Mouse (Mus musculus): ENCODE data around the gene Ly9.
A peak's percentile ranks its signal among the peaks of the same experiment; 100 is the strongest.

Ly9 gene

DNA sequence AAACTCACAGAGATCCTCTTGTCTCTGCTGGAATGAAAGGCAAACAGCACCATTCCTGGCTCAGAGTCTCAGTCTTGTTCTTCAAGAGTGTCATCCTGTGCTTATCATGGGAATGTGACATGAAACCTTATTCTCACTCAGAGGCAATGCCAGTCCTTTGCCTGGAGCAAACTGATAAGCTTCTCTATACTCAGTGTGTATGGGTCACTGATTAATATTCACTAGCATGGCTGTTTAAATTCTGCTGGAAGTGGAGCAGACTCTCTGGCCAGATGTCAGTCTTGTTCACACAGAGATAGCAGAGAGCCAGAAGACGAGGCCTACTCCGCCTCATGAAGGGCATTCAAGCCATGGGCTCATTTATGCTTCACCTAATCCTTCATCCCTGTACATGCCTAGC lies 22.6 kb downstream of the Ly9 start:
- DNase-seq (ENCODE audit: low spot score in 2 of 2), result no peak

GRCm38 (mm10) chr1:171577168-171577567 lies 30.0 kb downstream of the Ly9 start:
- no peak for DNase-seq (ENCODE audit: low spot score in 2 of 2)

DNA sequence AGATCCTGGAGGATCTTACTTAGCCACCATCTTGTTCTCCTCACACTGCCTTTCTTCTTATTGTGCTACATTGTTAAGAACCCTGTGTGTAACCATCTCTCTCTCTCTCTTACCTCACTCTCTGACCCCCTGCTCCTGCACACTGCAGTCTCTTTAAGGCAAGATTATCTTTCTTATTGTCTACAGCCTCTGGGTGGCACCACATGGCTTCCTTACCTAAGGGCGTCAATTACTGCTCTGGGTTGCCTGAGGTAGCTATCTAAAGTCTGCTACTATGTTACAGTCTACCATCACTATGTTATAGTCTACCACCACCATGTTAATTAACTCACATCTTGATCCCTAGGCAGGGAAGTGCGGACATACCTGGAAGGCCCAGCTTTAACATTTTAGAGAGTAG lies 38.8 kb downstream of the Ly9 start:
- DNase-seq (ENCODE audit: low spot score in 2 of 2), result no peak

- peak in 1 of 2 experiments; percentile 27 for DNase-seq (ENCODE audit: low spot score in 2 of 2)
Measured at GRCm38 (mm10) chr1:171566777-171567176, 40.4 kb downstream of the Ly9 start.

GRCm38 (mm10) chr1:171565888-171566287 lies 41.3 kb downstream of the Ly9 start:
- no peak for DNase-seq (ENCODE audit: low spot score in 2 of 2)

GRCm38 (mm10) chr1:171564247-171564646 lies 43.0 kb downstream of the Ly9 start:
- DNase-seq (ENCODE audit: low spot score in 2 of 2), result no peak

GRCm38 (mm10) chr1:171563042-171563441 lies 44.2 kb downstream of the Ly9 start:
- DNase-seq (ENCODE audit: low spot score in 2 of 2), result no peak

- DNase-seq (ENCODE audit: low spot score in 2 of 2), result no peak
Measured at GRCm38 (mm10) chr1:171561639-171562225, 45.5 kb downstream of the Ly9 start.

DNA sequence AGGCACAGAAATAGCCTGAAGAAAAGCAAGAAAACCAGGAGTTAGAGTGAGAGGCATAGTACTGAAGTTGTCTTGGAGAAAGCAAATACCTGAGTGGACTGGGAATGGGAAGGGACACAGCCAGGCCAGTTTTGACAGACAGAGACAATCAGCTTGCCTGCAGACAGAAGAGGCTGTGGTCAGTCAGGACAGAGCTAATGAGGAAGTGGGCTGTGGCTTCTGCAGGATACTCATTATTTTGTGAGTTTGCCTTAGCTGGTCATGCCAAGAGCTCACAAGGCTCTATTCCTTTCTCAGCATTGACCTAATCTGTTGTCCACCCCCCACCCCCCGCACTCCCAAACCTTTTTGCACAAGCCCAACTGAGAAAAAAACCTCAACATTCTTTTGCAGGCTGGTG lies 46.0 kb downstream of the Ly9 start:
- no peak for DNase-seq (ENCODE audit: low spot score in 2 of 2)

DNA sequence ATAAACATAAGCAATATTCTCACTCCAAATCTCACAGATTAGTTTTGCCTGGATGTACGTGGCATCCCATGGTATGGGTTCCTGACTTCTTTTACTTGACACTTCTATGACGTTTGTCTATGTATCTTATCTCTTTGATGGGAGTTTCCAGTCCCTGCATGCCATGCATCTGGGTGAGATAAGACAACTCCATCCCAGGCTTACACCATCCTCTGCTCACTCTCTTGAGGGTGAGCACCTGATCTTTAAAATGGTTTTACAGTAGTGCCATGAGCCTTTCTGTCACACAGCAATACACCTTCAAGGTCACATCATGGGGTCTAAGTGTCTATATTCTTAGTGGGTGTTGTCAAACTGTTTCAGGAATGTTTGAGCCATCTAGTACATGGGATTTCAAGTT lies 46.9 kb downstream of the Ly9 start:
- DNase-seq (ENCODE audit: low spot score in 2 of 2), result no peak

DNA sequence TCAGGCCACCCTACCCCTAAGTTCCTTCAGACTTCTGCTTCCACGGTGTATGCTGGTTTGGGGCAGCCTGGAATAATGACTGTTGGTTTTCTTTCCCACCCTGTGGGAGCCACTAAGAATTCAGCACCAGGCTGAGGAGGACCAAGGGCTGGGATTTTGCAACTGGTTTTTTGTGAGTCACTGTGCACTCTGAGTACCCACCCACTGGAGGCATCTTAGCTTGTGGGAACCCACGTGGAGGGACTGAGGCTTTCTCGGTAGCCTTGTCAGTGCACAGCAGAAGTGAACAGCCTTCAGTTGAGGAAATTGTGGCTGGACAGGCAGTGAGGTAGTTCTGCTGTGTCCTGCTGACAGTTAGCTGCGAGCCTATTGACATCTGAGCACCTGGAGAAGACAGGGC lies 48.3 kb downstream of the Ly9 start, which contains the start of gene Cd244a:
Gene Cd244a (plus strand): TSS at position 296 of the 400 bp plus-strand sequence.
- DNase-seq (ENCODE audit: low spot score in 2 of 2), result no peak

DNA sequence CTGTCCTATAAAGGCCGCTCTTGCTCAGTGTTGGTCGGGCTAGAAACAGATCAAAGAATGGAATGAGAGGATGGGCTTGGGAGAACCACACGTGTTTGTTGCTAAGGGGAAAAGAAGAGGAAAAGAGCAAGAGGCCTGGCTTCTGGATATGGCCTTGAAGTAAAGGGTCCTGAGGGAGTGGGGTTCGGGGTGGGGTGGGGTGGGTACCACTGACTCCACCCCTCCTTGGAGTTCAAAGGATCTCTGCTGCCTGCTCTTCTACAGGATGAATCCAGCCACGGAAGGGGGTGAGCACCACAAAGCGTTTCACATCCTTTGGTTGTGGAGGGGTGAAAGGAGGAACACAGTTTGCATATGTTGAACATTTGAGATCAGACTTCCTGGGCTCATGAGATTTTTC lies 48.8 kb downstream of the Ly9 start:
- no peak for DNase-seq (ENCODE audit: low spot score in 2 of 2)

DNA sequence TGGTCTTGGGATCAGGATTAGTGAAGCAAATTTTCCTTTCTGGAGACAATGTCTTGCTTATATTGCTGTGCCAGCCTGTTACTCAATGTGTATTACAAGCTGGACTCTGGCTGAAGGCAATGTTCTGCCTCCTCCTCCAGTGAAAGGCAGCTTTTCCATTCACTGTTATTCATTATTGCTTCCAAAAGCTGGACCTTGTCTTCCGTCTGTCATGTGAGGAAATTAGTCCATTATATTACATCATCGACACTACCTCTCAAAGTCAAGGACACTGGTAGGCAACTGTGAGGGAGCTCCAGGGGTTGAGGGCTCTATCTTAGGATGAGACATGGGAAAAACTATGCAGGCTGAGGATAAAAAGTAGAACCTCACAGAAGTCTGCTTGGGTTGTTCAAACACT lies 50.8 kb downstream of the Ly9 start:
- no peak for DNase-seq (ENCODE audit: low spot score in 2 of 2)

DNA sequence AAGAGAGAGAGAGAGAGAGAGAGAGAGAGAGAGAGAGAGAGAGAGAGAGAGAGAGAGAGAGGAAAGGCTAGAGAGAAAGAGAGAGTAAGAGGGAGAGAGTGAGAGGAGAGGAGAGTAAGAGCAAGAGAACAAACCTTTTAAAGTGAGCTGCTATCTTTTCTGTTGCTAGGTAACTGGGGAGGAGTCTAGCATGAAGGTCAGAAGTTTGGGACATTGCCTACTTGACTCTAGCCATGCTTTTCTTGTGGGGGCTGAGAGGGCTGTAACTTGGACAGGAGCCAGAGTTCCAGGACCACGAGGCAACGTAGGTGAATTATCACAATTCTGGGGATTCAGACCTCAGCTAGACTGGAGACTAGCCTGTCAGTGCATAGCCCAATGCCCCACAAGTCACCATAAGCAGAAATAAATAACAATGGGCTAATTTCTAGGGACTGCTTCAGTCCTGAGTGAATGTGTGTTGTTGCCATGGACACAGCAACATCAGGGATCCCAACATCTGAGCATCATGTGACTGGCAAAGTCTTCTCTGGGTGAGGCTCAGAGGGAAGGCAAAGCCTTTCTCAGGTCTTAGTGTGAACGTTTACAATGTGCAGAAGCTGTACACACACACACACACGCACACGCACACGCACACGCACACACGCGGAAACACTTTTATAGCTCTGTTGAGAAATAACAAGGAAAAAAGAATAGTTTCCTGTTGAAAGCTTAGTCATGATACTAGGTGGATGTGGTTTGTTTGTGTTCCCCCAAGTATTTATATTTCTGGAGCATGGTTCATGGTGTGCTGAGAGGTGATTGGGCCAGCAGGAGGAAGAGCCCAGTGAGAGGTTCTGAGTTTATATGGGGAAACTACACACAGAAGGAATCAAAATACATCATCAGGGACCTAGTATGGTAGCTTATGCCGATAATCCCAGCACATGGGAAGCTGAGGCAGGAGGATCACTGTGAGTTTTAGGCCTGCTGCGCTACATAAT lies 53.6 kb downstream of the Ly9 start:
- no peak for DNase-seq (ENCODE audit: low spot score in 2 of 2)

DNA sequence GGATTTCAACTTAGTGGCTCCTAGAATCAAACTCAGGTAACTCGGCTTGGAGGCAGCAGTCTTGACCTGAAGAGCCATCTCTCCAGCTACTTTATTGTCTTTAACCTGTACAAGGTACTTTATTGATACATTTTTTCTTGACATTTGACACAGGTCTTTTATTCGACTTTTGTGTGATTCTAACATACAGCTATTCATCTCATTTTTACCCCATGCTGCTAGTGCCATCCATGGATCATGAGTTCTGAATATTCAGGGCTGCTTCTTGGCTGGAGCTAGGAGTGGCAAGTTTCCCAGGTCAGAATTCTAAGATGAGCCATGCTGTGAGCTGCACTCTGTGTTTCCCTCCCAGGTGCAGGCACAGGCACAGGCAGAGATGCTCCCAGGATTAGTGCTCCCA lies 55.0 kb downstream of the Ly9 start:
- DNase-seq (ENCODE audit: low spot score in 2 of 2), result no peak

GRCm38 (mm10) chr1:171551326-171551725 lies 55.9 kb downstream of the Ly9 start:
- DNase-seq (ENCODE audit: low spot score in 2 of 2), result no peak

DNA sequence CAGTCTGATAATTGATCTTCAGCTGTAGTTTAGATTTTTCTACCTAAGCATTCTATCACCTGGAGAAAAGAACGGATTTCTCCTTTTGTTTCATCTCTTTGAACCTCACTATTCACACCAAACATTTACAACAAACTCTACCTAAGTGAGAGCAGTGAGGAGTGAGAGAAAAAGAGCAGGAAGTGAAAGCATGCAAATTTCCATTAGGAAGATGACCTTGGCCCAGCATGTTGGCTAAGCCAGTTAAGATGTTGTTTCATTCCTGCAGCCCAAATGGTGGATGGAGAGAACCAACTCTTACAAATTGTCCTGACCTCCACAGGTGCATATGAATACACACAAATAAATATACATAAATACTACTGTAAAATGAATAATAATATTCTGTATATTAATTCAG lies 66.5 kb downstream of the Ly9 start:
- DNase-seq (ENCODE audit: low spot score in 2 of 2), result no peak

All from frontal cortex, postnatal 25 days (tissue).